Mouse (Mus musculus) cerebellum, adult 2 months (tissue): ENCODE data around the gene Hist1h2ak.

ENCODE experiments used
- CTCF ChIP-seq: fragments of 200-500 bp; IDR thresholded peaks from 2 replicates; pipeline ENCODE4 v1.5.1; 2011; ENCODE audit warnings: low read depth, mild to moderate bottlenecking, control low read depth, low read length, moderate library complexity, borderline replicate concordance; ENCODE audit not compliant: insufficient read depth
- POLR2A ChIP-seq: fragments of 200-500 bp; IDR thresholded peaks from 2 replicates; pipeline ENCODE4 v1.6.1; 2011; ENCODE audit warnings: low read length, control low read depth, borderline replicate concordance; ENCODE audit not compliant: insufficient read depth

- TF ChIP-seq CTCF: no peak
- TF ChIP-seq POLR2A: no peak
These were observed 37.1 kb upstream of the Hist1h2ak start for GRCm38 (mm10) chr13:21790601-21791283.
